Mouse (Mus musculus) c-Kit-positive CD71-positive TER-119-negative erythroid progenitor cells, embryonic 14.5 days (primary cell): ENCODE measurements around the gene Krt80.

Source experiments
- DNase-seq: peaks from one replicate; pipeline ENCODE4 v3.0.0-alpha.2; 2013; ENCODE audit warnings: low read depth

The Krt80 gene

GRCm38 (mm10) chr15:101316913-101317813 is 52.8 kb downstream of the Krt80 start:
- DNase-seq: no peak

GRCm38 (mm10) chr15:101316279-101316912 is 53.6 kb downstream of the Krt80 start:
- no peak for DNase-seq

DNA sequence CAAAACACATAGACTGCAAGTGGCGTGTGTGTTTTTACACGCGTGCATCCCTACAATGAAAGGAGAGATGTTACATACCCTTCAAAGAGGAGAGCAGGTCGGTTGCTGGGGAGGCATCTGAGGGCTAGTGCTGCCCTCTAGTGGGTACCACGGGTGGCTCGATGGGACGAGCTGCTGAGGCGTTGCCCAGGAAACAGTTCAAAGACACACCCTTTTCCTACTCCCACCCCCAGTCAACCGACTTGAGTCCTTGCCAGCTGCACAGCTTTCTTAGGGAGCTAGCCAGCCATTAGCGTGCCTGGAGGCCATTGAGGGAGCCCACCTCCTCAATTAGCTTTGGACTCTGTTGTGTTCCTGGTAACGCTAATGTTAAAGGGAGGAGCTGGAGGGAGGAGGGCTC is 54.1 kb downstream of the Krt80 start:
- DNase-seq: peak; percentile 62

GRCm38 (mm10) chr15:101315378-101315777 is 54.6 kb downstream of the Krt80 start:
- no peak for DNase-seq

- DNase-seq: no peak
These were observed 58.0 kb downstream of the Krt80 start for GRCm38 (mm10) chr15:101312006-101312405.

- DNase-seq: no peak
These were observed 58.7 kb downstream of the Krt80 start for GRCm38 (mm10) chr15:101311087-101311770.

DNA sequence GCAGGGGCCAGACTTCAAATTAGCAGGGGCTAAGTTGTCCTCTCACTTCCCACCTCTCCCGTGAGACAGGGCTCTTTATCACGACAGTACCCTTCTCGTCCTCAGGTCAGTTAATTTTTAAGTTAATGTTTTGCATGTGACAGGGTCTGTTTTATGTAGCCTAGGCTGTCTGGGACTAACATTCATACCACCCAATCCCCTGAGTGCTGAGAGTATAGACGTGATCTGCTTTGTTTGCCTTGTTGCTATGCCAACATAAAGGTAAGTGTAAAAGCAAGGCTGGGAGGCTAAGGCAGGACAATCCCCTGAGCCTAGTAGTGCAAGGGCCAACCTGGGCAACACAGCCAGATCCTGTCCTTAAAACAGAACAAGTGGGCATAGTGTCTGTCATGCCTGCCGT is 60.5 kb downstream of the Krt80 start:
- no peak for DNase-seq

DNA sequence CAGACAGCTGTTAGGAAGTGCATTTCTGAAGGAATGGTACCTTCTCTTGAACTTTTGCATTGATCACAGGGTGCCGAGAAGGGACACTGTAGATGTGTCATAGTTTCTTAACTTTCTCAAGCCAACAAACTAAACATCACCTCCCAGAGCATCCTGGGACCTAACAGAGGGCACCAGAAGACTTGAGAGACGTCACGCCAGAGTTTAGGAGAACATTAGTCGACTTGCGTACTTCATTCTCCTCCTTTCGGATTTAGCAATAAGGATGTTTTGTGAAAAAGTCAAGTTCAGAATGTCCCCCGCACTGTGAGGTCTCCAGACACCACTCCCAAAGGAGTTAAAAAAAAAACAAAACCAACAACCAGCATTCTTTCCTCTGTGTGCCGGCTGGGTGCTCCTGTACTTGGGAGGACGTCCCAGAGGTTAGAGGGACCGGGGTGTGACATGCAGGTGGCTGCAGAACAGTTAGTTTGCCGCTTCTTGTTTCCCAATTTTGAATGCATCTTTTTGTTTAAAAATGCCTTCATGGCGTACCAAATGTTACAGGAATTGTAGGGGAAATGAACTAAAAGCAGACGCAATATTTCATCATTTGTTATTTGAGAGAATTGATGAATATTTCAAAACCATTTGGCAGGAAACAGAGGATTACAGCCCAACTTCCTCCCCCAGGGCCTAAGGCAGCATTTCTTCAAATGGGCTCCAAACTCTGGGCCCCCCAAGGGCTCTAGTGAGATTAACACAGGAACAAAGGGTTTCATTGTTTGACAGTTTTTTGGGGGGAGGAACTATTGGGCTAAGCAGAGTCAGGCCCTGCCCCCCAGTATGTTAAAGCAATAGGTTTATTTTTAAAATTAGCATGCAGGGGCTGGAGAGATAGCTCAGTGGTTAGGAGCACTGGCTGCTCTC is 61.3 kb downstream of the Krt80 start:
- no peak for DNase-seq

DNA sequence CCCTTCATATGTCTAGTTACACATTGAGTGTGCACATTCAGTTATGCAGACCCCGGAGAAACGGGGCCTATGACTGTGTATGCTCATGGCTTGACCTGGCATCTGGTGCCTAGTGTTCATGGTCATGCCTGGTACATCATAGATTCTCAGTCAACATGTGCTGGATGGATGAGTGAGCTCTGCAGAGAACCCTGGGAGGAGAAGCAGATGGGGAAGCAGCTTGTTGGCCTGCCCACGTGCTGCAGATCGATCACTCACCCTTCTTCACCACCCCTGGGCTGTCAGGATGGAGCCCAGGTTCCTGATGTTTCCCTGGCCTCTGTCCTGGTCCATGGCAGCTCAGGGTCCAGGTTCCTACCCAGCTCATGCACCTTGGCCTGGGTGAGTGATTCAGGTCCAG is 63.5 kb downstream of the Krt80 start:
- no peak for DNase-seq

- DNase-seq: no peak
These were observed 66.1 kb downstream of the Krt80 start for GRCm38 (mm10) chr15:101303830-101304229.

GRCm38 (mm10) chr15:101302201-101302600 is 67.8 kb downstream of the Krt80 start:
- DNase-seq: no peak

- no peak for DNase-seq
These were observed 69.8 kb downstream of the Krt80 start for GRCm38 (mm10) chr15:101300128-101300527.

DNA sequence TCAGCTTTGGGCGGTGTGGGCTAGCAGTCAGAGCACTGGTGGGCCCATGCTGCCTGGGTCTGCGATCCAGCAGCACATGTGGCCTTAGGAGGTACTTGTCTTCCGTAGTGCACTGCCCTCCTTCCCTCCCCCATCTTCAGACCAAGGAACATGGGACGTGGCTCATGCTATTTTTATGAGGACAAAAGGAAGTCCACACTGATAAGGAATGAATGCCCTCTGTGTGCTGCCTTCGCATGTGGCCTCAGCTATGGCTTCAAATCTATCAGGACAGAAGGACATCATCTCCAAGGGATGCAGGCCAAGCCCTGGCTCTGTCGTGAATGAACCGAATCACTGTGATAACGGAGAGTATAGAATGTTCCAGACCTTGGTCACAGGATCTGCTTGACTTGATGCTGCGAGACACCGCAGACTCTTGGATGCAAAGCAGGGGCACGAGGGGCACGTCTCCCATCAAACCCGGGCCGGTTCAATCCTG is 70.4 kb downstream of the Krt80 start:
- DNase-seq: no peak

GRCm38 (mm10) chr15:101298550-101298949 is 71.4 kb downstream of the Krt80 start:
- DNase-seq: no peak

GRCm38 (mm10) chr15:101297988-101298387 is 72.0 kb downstream of the Krt80 start:
- no peak for DNase-seq
